Mouse (Mus musculus): ENCODE measurements around the gene Gsdma2. TPM values are rescaled to one million over a fixed set of nuclear protein-coding genes. Genes with fewer than 3 reads are reported as not detected.

The Gsdma2 gene
- total and polyA plus RNA-seq, 3 experiments = not detected

- TF ChIP-seq BHLHE40 (IDR thresholded peaks at IDR 0.05; ENCODE audit: borderline replicate concordance, low read depth, low read length) (peak; percentile 67; the same call in 1 of the 2 replicates), GATA1 (IDR thresholded peaks at IDR 0.05; ENCODE audit: low read depth, low read length) (peak; percentile 84), SIN3A (IDR thresholded peaks at IDR 0.05; ENCODE audit: low read length) (peak; percentile 100), ZNF384 (IDR thresholded peaks at IDR 0.05; ENCODE audit: low read depth, low read length) (0 out of 2 replicates have a peak, but pooled peaks have one; percentile 33), MAFK (IDR thresholded peaks at IDR 0.05; ENCODE audit: borderline replicate concordance, low read depth, low read length) (no peak), E2F4 (IDR thresholded peaks at IDR 0.05; ENCODE audit: borderline replicate concordance, low read depth, low read length) (no peak; the same call in 1 of the 2 replicates), HCFC1 (IDR thresholded peaks at IDR 0.05; ENCODE audit: low read depth, low read length) (peak; percentile 99), RAD21 (IDR thresholded peaks at IDR 0.05; ENCODE audit: low read depth, low read length) (peak; percentile 23), CHD1 (IDR thresholded peaks at IDR 0.05; ENCODE audit: low read depth, low read length) (no peak; the same call in 1 of the 2 replicates), POLR2AphosphoS2 (IDR thresholded peaks at IDR 0.05; ENCODE audit: low read length) (peak; percentile 85; the same call in 1 of the 2 replicates), USF2 (IDR thresholded peaks at IDR 0.05; ENCODE audit: borderline replicate concordance in 1 of 2, insufficient read depth in 1 of 2, low read depth in 1 of 2, low read length in 2 of 2) (no peak), CTCF (IDR thresholded peaks at IDR 0.05 in 2 of 3, conservative IDR thresholded peaks at IDR 0.05 in 1 of 3; ENCODE audit: control insufficient read depth in 1 of 3, insufficient read depth in 1 of 3, low read depth in 2 of 3, low read length in 3 of 3, poor library complexity in 1 of 3, severe bottlenecking in 1 of 3) (peak; percentile 8 to 57 (median 17); a peak in 2 of 6 replicates), UBTF (IDR thresholded peaks at IDR 0.05; ENCODE audit: borderline replicate concordance, insufficient read depth, low read depth, low read length) (peak; percentile 100), ELF1 (IDR thresholded peaks at IDR 0.05; ENCODE audit: low read depth, low read length) (peak; percentile 94), MXI1 (IDR thresholded peaks at IDR 0.05; ENCODE audit: low read depth, low read length) (peak; percentile 96), MYB (IDR thresholded peaks at IDR 0.05; ENCODE audit: low read depth, low read length) (no peak), MAZ (IDR thresholded peaks at IDR 0.05; ENCODE audit: low read depth, low read length) (peak; percentile 73; the same call in 1 of the 2 replicates), ZC3H11A (IDR thresholded peaks at IDR 0.05; ENCODE audit: low read depth, low read length) (no peak)
Observed at GRCm38 (mm10) chr11:98681786-98682745, 35.5 kb downstream of the Gsdma2 start, which contains the start of gene Psmd3 (continued).

- Histone ChIP-seq H3K9ac (ENCODE audit: control insufficient read depth, low read depth, low read length, poor library complexity, severe bottlenecking) (peak overlapping the region; percentile 89), H3K9me3 (replicated peaks; ENCODE audit: insufficient read depth, low read length) (no peaks in the 10 kb centered on the region), H3K27ac (ENCODE audit: control insufficient read depth, low read depth, low read length) (peak overlapping the region; percentile 40), H3K36me3 (ENCODE audit: control insufficient read depth in 1 of 2, insufficient read depth in 2 of 2, low read length in 2 of 2) (peaks cover 16 to 21% of the 10 kb centered on the region in 2 experiments), H3K79me2 (ENCODE audit: control insufficient read depth, insufficient read depth, low read length, poor library complexity) (peaks cover 32% of the 10 kb centered on the region), H3K4me1 (ENCODE audit: control insufficient read depth in 1 of 2, insufficient read depth in 2 of 2, low read length in 2 of 2) (peaks cover 2 to 12% of the 10 kb centered on the region in 2 experiments), H3K27me3 (ENCODE audit: control insufficient read depth in 1 of 2, insufficient read depth in 2 of 2, low read length in 2 of 2) (no peaks in the 10 kb centered on the region), H3K4me3 (ENCODE audit: control insufficient read depth in 1 of 2, insufficient read depth in 1 of 2, low read depth in 2 of 2, low read length in 2 of 2) (peak overlapping the region; percentile 92 to 94)
- TF ChIP-seq TAL1 (IDR thresholded peaks at IDR 0.05; ENCODE audit: low read length) = no peak
- no peak for TF ChIP-seq ZC3H11A (IDR thresholded peaks at IDR 0.05; ENCODE audit: low read depth, low read length)
- TF ChIP-seq CTCF (IDR thresholded peaks at IDR 0.05 in 2 of 3, conservative IDR thresholded peaks at IDR 0.05 in 1 of 3; ENCODE audit: control insufficient read depth in 1 of 3, insufficient read depth in 1 of 3, low read depth in 2 of 3, low read length in 3 of 3, poor library complexity in 1 of 3, severe bottlenecking in 1 of 3) = no peak
- no peak for TF ChIP-seq POLR2AphosphoS2 (IDR thresholded peaks at IDR 0.05; ENCODE audit: low read length)
- no peak for TF ChIP-seq POLR2A (IDR thresholded peaks at IDR 0.05; ENCODE audit: control insufficient read depth in 1 of 2, insufficient read depth in 1 of 2, low read depth in 1 of 2, low read length in 2 of 2, poor library complexity in 1 of 2)
- no peak for TF ChIP-seq CHD1 (IDR thresholded peaks at IDR 0.05; ENCODE audit: low read depth, low read length)
- TF ChIP-seq USF1 (IDR thresholded peaks at IDR 0.05; ENCODE audit: low read depth, low read length) = no peak
- TF ChIP-seq NELFE (IDR thresholded peaks at IDR 0.05; ENCODE audit: low read depth, low read length) = no peak
- no peak for TF ChIP-seq E2F4 (IDR thresholded peaks at IDR 0.05; ENCODE audit: borderline replicate concordance, low read depth, low read length)
- DNase-seq (ENCODE audit: low read depth, low spot score) = no peak
Observed at GRCm38 (mm10) chr11:98682811-98683210, 36.3 kb downstream of the Gsdma2 start.
